Mouse (Mus musculus) bone marrow, adult 2 months (tissue): ENCODE measurements around the gene Ncs1.

Experiments
- CTCF ChIP-seq: fragments of 200-500 bp; IDR thresholded peaks from 2 replicates; pipeline ENCODE4 v1.5.1; 2011; ENCODE audit warnings: low read length, control low read depth; ENCODE audit not compliant: control insufficient read depth, insufficient read depth
- POLR2A ChIP-seq: fragments of 200-500 bp; IDR thresholded peaks from 2 replicates; pipeline ENCODE4 v1.6.1; 2011; ENCODE audit warnings: low read depth, mild to moderate bottlenecking, control low read depth, low read length, borderline replicate concordance; ENCODE audit not compliant: control insufficient read depth

DNA sequence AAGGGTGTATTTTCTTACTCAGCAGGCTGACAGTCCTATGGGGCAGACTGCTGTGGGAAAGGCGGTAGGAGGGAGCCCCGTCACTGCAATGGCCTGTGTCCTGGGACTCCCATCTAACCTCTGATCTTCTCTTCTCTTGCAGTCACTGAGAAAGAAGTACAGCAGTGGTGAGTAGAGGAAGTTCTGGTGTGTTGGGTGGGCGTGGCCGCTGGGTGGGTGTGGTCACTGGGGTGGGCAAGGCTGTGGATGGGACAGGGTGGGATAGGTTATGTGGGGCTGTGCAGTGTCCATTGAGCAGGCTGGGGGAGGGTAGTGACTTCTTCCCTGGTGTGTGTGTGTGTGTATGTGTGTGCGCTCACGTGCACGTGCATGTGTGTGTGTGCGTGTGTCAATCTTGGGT, 24.8 kb downstream of the Ncs1 start:
- TF ChIP-seq CTCF, result no peak
- TF ChIP-seq POLR2A, result no peak
